In genomic region chr14:67584456-67585048, GRCm38 (mm10) we compare ENCODE assay signal across 11 mouse cellular contexts.
A peak's percentile ranks its signal among the peaks of the same experiment; 100 is the strongest.
DNase-seq lines count a peak whose midpoint lies in the region; ATAC-seq and TF ChIP-seq lines count a peak whose summit lies in the region.
"Had no signal": no experiment of that assay in that cellular context is flagged by ENCODE, and none has a peak within 500 bp of the region (broad histone marks: within the 10 kb centered on the region; RNA-seq: fewer than 3 reads in every experiment).

No protein-coding gene starts in this region.

- H3K4me2 ChIP-seq in heart, embryonic 14.5 days (ENCODE audit: low read length), result 0 out of 2 replicates have a peak overlapping the region, but pooled peaks have one; percentile 34
- no peak overlapping the region for H3K4me2 ChIP-seq in midbrain, embryonic 11.5 days
- H3K4me2 ChIP-seq: embryonic facial prominence, embryonic 13.5 days; heart, embryonic 15.5 days had no signal

- 52% methylated on average over 14 of the region's 14 CpGs for WGBS in heart, embryonic 14.5 days
- WGBS in midbrain, embryonic 11.5 days, result 56% methylated on average over 14 of the region's 14 CpGs
- 60% methylated on average over 14 of the region's 14 CpGs for WGBS in midbrain, embryonic 10.5 days

- DNase-seq in heart, adult 11 months, result no peak
- peak; percentile 82 for DNase-seq in midbrain, embryonic 11.5 days (ENCODE audit: low spot score, missing footprints)
- no peak for DNase-seq in midbrain, embryonic 10.5 days (ENCODE audit: low spot score)
- DNase-seq in retina, embryonic 14.5 days (ENCODE audit: low spot score), result peak; percentile 53
- no peak for DNase-seq in kidney, postnatal 25 days
- DNase-seq: thymus, postnatal 4 days had no signal

- H3K27ac ChIP-seq in heart, embryonic 14.5 days (replicated peaks in 1 of 2; ENCODE audit: control insufficient read depth in 1 of 2, insufficient read depth in 1 of 2, low read depth in 2 of 2, low read length in 2 of 2), result no peak overlapping the region
- H3K27ac ChIP-seq in midbrain, embryonic 11.5 days (ENCODE audit: low read depth, low read length), result no peak overlapping the region
- H3K27ac ChIP-seq in midbrain, embryonic 10.5 days (replicated peaks), result no peak overlapping the region
- H3K27ac ChIP-seq in embryonic fibroblast, embryonic 13.5 days (ENCODE audit: insufficient read depth, low read length), result no peak overlapping the region
- H3K27ac ChIP-seq: embryonic facial prominence, embryonic 13.5 days; heart, embryonic 15.5 days; macrophage had no signal

- no peaks in the 10 kb centered on the region for H3K4me1 ChIP-seq in heart, embryonic 14.5 days (ENCODE audit: control insufficient read depth in 2 of 2, insufficient read depth in 2 of 2, low read length in 2 of 2)
- H3K4me1 ChIP-seq in midbrain, embryonic 11.5 days (ENCODE audit: control insufficient read depth, insufficient read depth, low read length), result no peaks in the 10 kb centered on the region
- H3K4me1 ChIP-seq in midbrain, embryonic 10.5 days, result no peaks in the 10 kb centered on the region; the same call in 1 of the 2 replicates
- peaks cover 3% of the 10 kb centered on the region; the same call in 1 of the 2 replicates for H3K4me1 ChIP-seq in embryonic fibroblast, embryonic 13.5 days (ENCODE audit: control insufficient read depth, insufficient read depth, low read length)
- H3K4me1 ChIP-seq: heart, embryonic 15.5 days had no signal

- no peaks in the 10 kb centered on the region for H3K36me3 ChIP-seq in heart, embryonic 14.5 days (ENCODE audit: control insufficient read depth, insufficient read depth, low read length)
- no peaks in the 10 kb centered on the region for H3K36me3 ChIP-seq in midbrain, embryonic 11.5 days (ENCODE audit: control insufficient read depth, insufficient read depth, low read length)
- H3K36me3 ChIP-seq in midbrain, embryonic 10.5 days, result no peaks in the 10 kb centered on the region
- H3K36me3 ChIP-seq: embryonic facial prominence, embryonic 13.5 days; heart, embryonic 15.5 days had no signal

- ATAC-seq in heart, embryonic 14.5 days (ENCODE audit: insufficient number of reproducible peaks, insufficient read depth, low FRiP score, low read depth), result no peak
- ATAC-seq in midbrain, embryonic 11.5 days (ENCODE audit: low FRiP score), result no peak

- TF ChIP-seq CTCF in embryonic fibroblast, embryonic 13.5 days (IDR thresholded peaks at IDR 0.05; ENCODE audit: borderline replicate concordance, insufficient read depth, low read length), result 0 out of 2 replicates have a peak, but pooled peaks have one; percentile 10

- no peak overlapping the region for H3K9ac ChIP-seq in heart, embryonic 14.5 days (ENCODE audit: low read length)
- H3K9ac ChIP-seq in midbrain, embryonic 11.5 days (ENCODE audit: low read length), result no peak overlapping the region
- H3K9ac ChIP-seq: embryonic facial prominence, embryonic 13.5 days; heart, embryonic 15.5 days had no signal

- TF ChIP-seq POLR2A in embryonic fibroblast, embryonic 13.5 days (IDR thresholded peaks at IDR 0.05; ENCODE audit: low read depth, low read length), result no peak

- H3K4me3 ChIP-seq in heart, embryonic 14.5 days (ENCODE audit: control insufficient read depth in 1 of 2, insufficient read depth in 1 of 2, low read depth in 1 of 2, low read length in 2 of 2), result no peak overlapping the region
- H3K4me3 ChIP-seq in midbrain, embryonic 11.5 days (ENCODE audit: low read depth, low read length), result no peak overlapping the region
- no peak overlapping the region for H3K4me3 ChIP-seq in midbrain, embryonic 10.5 days
- no peak overlapping the region for H3K4me3 ChIP-seq in embryonic fibroblast, embryonic 13.5 days (ENCODE audit: insufficient read depth, low read length)
- H3K4me3 ChIP-seq: embryonic facial prominence, embryonic 13.5 days; heart, embryonic 15.5 days had no signal

- H3K9me3 ChIP-seq in heart, embryonic 14.5 days (ENCODE audit: control insufficient read depth, low read length), result no peaks in the 10 kb centered on the region
- H3K9me3 ChIP-seq in midbrain, embryonic 11.5 days (ENCODE audit: control insufficient read depth, low read length), result no peaks in the 10 kb centered on the region
- no peaks in the 10 kb centered on the region for H3K9me3 ChIP-seq in midbrain, embryonic 10.5 days (replicated peaks)
- H3K9me3 ChIP-seq: embryonic facial prominence, embryonic 13.5 days; heart, embryonic 15.5 days had no signal

- H3K27me3 ChIP-seq in heart, embryonic 14.5 days (ENCODE audit: control insufficient read depth, insufficient read depth, low read length), result no peaks in the 10 kb centered on the region
- no peaks in the 10 kb centered on the region for H3K27me3 ChIP-seq in midbrain, embryonic 11.5 days (ENCODE audit: control insufficient read depth, insufficient read depth, low read length)
- no peaks in the 10 kb centered on the region for H3K27me3 ChIP-seq in midbrain, embryonic 10.5 days (ENCODE audit: low read depth, poor library complexity, severe bottlenecking)
- H3K27me3 ChIP-seq: embryonic facial prominence, embryonic 13.5 days; heart, embryonic 15.5 days had no signal

Comparison
In these comparisons a context has a peak if more than half of its experiments do, and no peak if none do; other contexts are left out.
1. DNase-seq: peak in midbrain, embryonic 11.5 days (single experiment) and retina, embryonic 14.5 days (single experiment); none in heart, adult 11 months (single experiment), midbrain, embryonic 10.5 days (single experiment) and kidney, postnatal 25 days (0 of 2).